Mouse (Mus musculus) WW6 (cell line): Measurements from ENCODE around the gene Stat5b.

Experiments used
- DNase-seq: peaks from one replicate; pipeline ENCODE4 v3.0.0-alpha.2; 2013; ENCODE audit warnings: low read depth, low spot score

Stat5b gene

GRCm38 (mm10) chr11:100736746-100737080 lies 113.8 kb downstream of the Stat5b start:
- DNase-seq, result no peak

GRCm38 (mm10) chr11:100735954-100736745 lies 114.4 kb downstream of the Stat5b start:
- DNase-seq, result no peak

- DNase-seq, result no peak
These were observed 115.2 kb downstream of the Stat5b start for GRCm38 (mm10) chr11:100735134-100735865.
